Mouse (Mus musculus): Measurements from ENCODE around the gene Ptprn2. TPM values are rescaled to one million over a fixed set of nuclear protein-coding genes. Genes with fewer than 3 reads are reported as not detected.

Ptprn2 gene
- polyA plus RNA-seq, 1 experiment, result not detected

GRCm38 (mm10) chr12:117265211-117265610, 779.7 kb downstream of the Ptprn2 start:
- no peak overlapping the region for H3K4me3 ChIP-seq (ENCODE audit: insufficient read depth, low read depth, low read length)

GRCm38 (mm10) chr12:117268543-117269172, 783.1 kb downstream of the Ptprn2 start:
- no peak overlapping the region for H3K27ac ChIP-seq (replicated peaks; ENCODE audit: low read depth, low read length)
- no peaks in the 10 kb centered on the region for H3K4me1 ChIP-seq (ENCODE audit: control insufficient read depth, insufficient read depth, insufficient read length, low read length)
- no peak overlapping the region for H3K4me3 ChIP-seq (ENCODE audit: insufficient read depth, low read depth, low read length)

More at GRCm38 (mm10) chr12:117265211-117265610, 779.7 kb downstream of the Ptprn2 start:
- Histone ChIP-seq H3K27ac (replicated peaks; ENCODE audit: low read depth, low read length) (no peak overlapping the region), H3K4me1 (ENCODE audit: control insufficient read depth, insufficient read depth, insufficient read length, low read length) (no peaks in the 10 kb centered on the region)

GRCm38 (mm10) chr12:117269310-117269709, 783.8 kb downstream of the Ptprn2 start:
- no peak overlapping the region for H3K27ac ChIP-seq (replicated peaks; ENCODE audit: low read depth, low read length)
- H3K4me3 ChIP-seq (ENCODE audit: insufficient read depth, low read depth, low read length), result no peak overlapping the region
- no peaks in the 10 kb centered on the region for H3K4me1 ChIP-seq (ENCODE audit: control insufficient read depth, insufficient read depth, insufficient read length, low read length)

GRCm38 (mm10) chr12:117270199-117270598, 784.7 kb downstream of the Ptprn2 start:
- no peak overlapping the region for H3K27ac ChIP-seq (replicated peaks; ENCODE audit: low read depth, low read length)
- H3K4me1 ChIP-seq (ENCODE audit: control insufficient read depth, insufficient read depth, insufficient read length, low read length), result no peaks in the 10 kb centered on the region
- H3K4me3 ChIP-seq (ENCODE audit: insufficient read depth, low read depth, low read length), result no peak overlapping the region

GRCm38 (mm10) chr12:117273166-117273565, 787.6 kb downstream of the Ptprn2 start:
- H3K4me3 ChIP-seq (ENCODE audit: insufficient read depth, low read depth, low read length), result no peak overlapping the region
- no peaks in the 10 kb centered on the region for H3K4me1 ChIP-seq (ENCODE audit: control insufficient read depth, insufficient read depth, insufficient read length, low read length)
- no peak overlapping the region for H3K27ac ChIP-seq (replicated peaks; ENCODE audit: low read depth, low read length)

- Histone ChIP-seq H3K4me1 (ENCODE audit: control insufficient read depth, insufficient read depth, insufficient read length, low read length) (no peaks in the 10 kb centered on the region), H3K4me3 (ENCODE audit: insufficient read depth, low read depth, low read length) (no peak overlapping the region), H3K27ac (replicated peaks; ENCODE audit: low read depth, low read length) (no peak overlapping the region)
Measured at GRCm38 (mm10) chr12:117274576-117274975, 789.1 kb downstream of the Ptprn2 start.

- Histone ChIP-seq H3K27ac (replicated peaks; ENCODE audit: low read depth, low read length) (no peak overlapping the region), H3K4me3 (ENCODE audit: insufficient read depth, low read depth, low read length) (no peak overlapping the region), H3K4me1 (ENCODE audit: control insufficient read depth, insufficient read depth, insufficient read length, low read length) (0 out of 2 replicates have a peak, but pooled peaks cover 4% of the 10 kb centered on the region)
Measured at GRCm38 (mm10) chr12:117280790-117281189, 795.3 kb downstream of the Ptprn2 start.

- no peak overlapping the region for H3K27ac ChIP-seq (replicated peaks; ENCODE audit: low read depth, low read length)
- H3K4me1 ChIP-seq (ENCODE audit: control insufficient read depth, insufficient read depth, insufficient read length, low read length), result 0 out of 2 replicates have a peak, but pooled peaks cover 4% of the 10 kb centered on the region
- no peak overlapping the region for H3K4me3 ChIP-seq (ENCODE audit: insufficient read depth, low read depth, low read length)
Measured at GRCm38 (mm10) chr12:117282659-117283058, 797.1 kb downstream of the Ptprn2 start.

- Histone ChIP-seq H3K4me3 (ENCODE audit: insufficient read depth, low read depth, low read length) (no peak overlapping the region), H3K4me1 (ENCODE audit: control insufficient read depth, insufficient read depth, insufficient read length, low read length) (0 out of 2 replicates have a peak, but pooled peaks cover 4% of the 10 kb centered on the region), H3K27ac (replicated peaks; ENCODE audit: low read depth, low read length) (no peak overlapping the region)
Measured at GRCm38 (mm10) chr12:117287456-117287855, 801.9 kb downstream of the Ptprn2 start.

- no peaks in the 10 kb centered on the region for H3K4me1 ChIP-seq (ENCODE audit: control insufficient read depth, insufficient read depth, insufficient read length, low read length)
- no peak overlapping the region for H3K4me3 ChIP-seq (ENCODE audit: insufficient read depth, low read depth, low read length)
- H3K27ac ChIP-seq (replicated peaks; ENCODE audit: low read depth, low read length), result no peak overlapping the region
Measured at GRCm38 (mm10) chr12:117291943-117292342, 806.4 kb downstream of the Ptprn2 start.

GRCm38 (mm10) chr12:117296792-117297191, 811.3 kb downstream of the Ptprn2 start:
- no peak overlapping the region for H3K27ac ChIP-seq (replicated peaks; ENCODE audit: low read depth, low read length)
- H3K4me3 ChIP-seq (ENCODE audit: insufficient read depth, low read depth, low read length), result no peak overlapping the region
- H3K4me1 ChIP-seq (ENCODE audit: control insufficient read depth, insufficient read depth, insufficient read length, low read length), result no peaks in the 10 kb centered on the region

GRCm38 (mm10) chr12:117299084-117299483, 813.6 kb downstream of the Ptprn2 start:
- Histone ChIP-seq H3K4me1 (ENCODE audit: control insufficient read depth, insufficient read depth, insufficient read length, low read length) (no peaks in the 10 kb centered on the region), H3K4me3 (ENCODE audit: insufficient read depth, low read depth, low read length) (no peak overlapping the region), H3K27ac (replicated peaks; ENCODE audit: low read depth, low read length) (no peak overlapping the region)

GRCm38 (mm10) chr12:117304751-117305624, 819.5 kb downstream of the Ptprn2 start:
- Histone ChIP-seq H3K4me3 (ENCODE audit: insufficient read depth, low read depth, low read length) (no peak overlapping the region), H3K27ac (replicated peaks; ENCODE audit: low read depth, low read length) (no peak overlapping the region), H3K4me1 (ENCODE audit: control insufficient read depth, insufficient read depth, insufficient read length, low read length) (no peaks in the 10 kb centered on the region)

- no peaks in the 10 kb centered on the region for H3K4me1 ChIP-seq (ENCODE audit: control insufficient read depth, insufficient read depth, insufficient read length, low read length)
- H3K4me3 ChIP-seq (ENCODE audit: insufficient read depth, low read depth, low read length), result no peak overlapping the region
- H3K27ac ChIP-seq (replicated peaks; ENCODE audit: low read depth, low read length), result no peak overlapping the region
Measured at GRCm38 (mm10) chr12:117305625-117306105, 820.1 kb downstream of the Ptprn2 start.

GRCm38 (mm10) chr12:117312079-117312478, 826.6 kb downstream of the Ptprn2 start:
- no peak overlapping the region for H3K4me3 ChIP-seq (ENCODE audit: insufficient read depth, low read depth, low read length)
- no peak overlapping the region for H3K27ac ChIP-seq (replicated peaks; ENCODE audit: low read depth, low read length)
- H3K4me1 ChIP-seq (ENCODE audit: control insufficient read depth, insufficient read depth, insufficient read length, low read length), result no peaks in the 10 kb centered on the region
